Mouse (Mus musculus) forebrain, embryonic 11.5 days (tissue): ENCODE data around the gene Myog. TPM values are rescaled to one million over a fixed set of nuclear protein-coding genes. Genes with fewer than 3 reads are reported as not detected.

Experiments used
- ATAC-seq: fragments of 200-750 bp; cut with Nextera tagmentation; replicated peaks from 2 replicates; pipeline ENCODE4 v1.8.0; 2017; ENCODE audit warnings: moderate TSS enrichment; ENCODE audit not compliant: low FRiP score
- DNase-seq: peaks from one replicate; pipeline ENCODE4 v3.0.0-alpha.2; 2017; ENCODE audit warnings: low spot score
- H3K27ac ChIP-seq: fragments of 300-500 bp; sonication (generic); 2 replicates; pipeline ENCODE4 v1.5.1; 2014; ENCODE audit warnings: low read depth, low read length
- H3K27me3 ChIP-seq: fragments of 300-500 bp; sonication (generic); 2 replicates; pipeline ENCODE4 v1.6.1; 2014; ENCODE audit warnings: mild to moderate bottlenecking, low read length, mixed read lengths; ENCODE audit not compliant: control insufficient read depth, insufficient read depth
- H3K36me3 ChIP-seq: fragments of 300-500 bp; sonication (generic); 2 replicates; pipeline ENCODE4 v1.6.1; 2014; ENCODE audit warnings: mild to moderate bottlenecking, low read length, moderate library complexity, mixed read lengths; ENCODE audit not compliant: control insufficient read depth, insufficient read depth
- H3K4me1 ChIP-seq: fragments of 300-500 bp; sonication (generic); replicated peaks from 2 replicates; pipeline ENCODE4 v1.6.1; 2014; ENCODE audit warnings: low read length, mixed read lengths; ENCODE audit not compliant: control insufficient read depth, insufficient read depth
- H3K4me2 ChIP-seq: fragments of 300-500 bp; sonication (generic); 2 replicates; pipeline ENCODE4 v1.6.1; 2014; ENCODE audit warnings: low read depth, mild to moderate bottlenecking, low read length, moderate library complexity, mixed read lengths; ENCODE audit not compliant: severe bottlenecking
- H3K4me3 ChIP-seq: fragments of 300-500 bp; sonication (generic); 2 replicates; pipeline ENCODE4 v1.5.1; 2014; ENCODE audit warnings: low read depth, low read length
- H3K9ac ChIP-seq: fragments of 300-500 bp; sonication (generic); 2 replicates; pipeline ENCODE4 v1.6.1; 2014; ENCODE audit warnings: low read length
- H3K9me3 ChIP-seq: fragments of 300-500 bp; sonication (generic); 2 replicates; pipeline ENCODE4 v1.6.1; 2016; ENCODE audit warnings: low read length, mixed read lengths; ENCODE audit not compliant: control insufficient read depth
- WGBS: fragments of 180-500 bp; shearing (Covaris S2); extraction: QIAGEN DNeasy Blood & Tissue Kit; methylation state at CpG from one replicate; pipeline ENCODE4 v1.1.7; 2014; 5-methylcytosine and 5-hydroxymethylcytosine counted together
- polyA plus RNA-seq: library from polyadenylated mRNA; unstranded; fragments of >200 nt; fragmentation: Nextera tagmentation; extraction: Ambion mirVana; gene quantifications from 2 replicates; pipeline ENCODE4 v1.2.1, GENCODE M21; 2014

Myog gene
- polyA plus RNA-seq, 1 experiment from 2014 or later = not detected

- Histone ChIP-seq H3K27ac (no peak overlapping the region), H3K9ac (no peak overlapping the region), H3K9me3 (no peaks in the 10 kb centered on the region), H3K4me3 (no peak overlapping the region), H3K36me3 (no peaks in the 10 kb centered on the region), H3K27me3 (peaks cover 2% of the 10 kb centered on the region; the same call in 1 of the 2 replicates), H3K4me2 (no peak overlapping the region), H3K4me1 (peaks cover 4% of the 10 kb centered on the region)
- ATAC-seq (no peak), DNase-seq (no peak)
- WGBS = 96% methylated on average over 9 of the region's 9 CpGs
Measured at GRCm38 (mm10) chr1:134304940-134305339, 15.2 kb downstream of the Myog start.

DNA sequence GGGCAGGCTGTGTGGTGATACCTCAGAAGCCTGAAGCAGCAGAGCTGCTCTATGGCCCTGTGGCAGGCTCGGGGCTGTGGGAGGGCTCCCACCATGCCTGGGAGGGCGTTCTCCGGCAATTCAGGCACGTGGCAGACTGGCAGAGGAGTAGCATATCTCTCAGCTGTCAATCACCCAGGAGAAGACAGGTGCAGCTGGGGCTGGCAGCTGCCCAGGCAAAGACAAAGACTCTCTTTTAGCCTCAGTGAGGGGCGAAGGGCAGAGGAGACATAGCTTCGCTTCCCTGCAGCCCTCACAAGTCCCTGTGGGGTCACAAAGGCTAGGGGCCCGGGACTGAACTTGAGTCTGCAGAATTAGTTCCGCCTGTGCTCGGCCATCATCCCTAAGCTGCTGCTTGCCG is 17.6 kb downstream of the Myog start:
- Histone ChIP-seq H3K9ac (no peak overlapping the region), H3K4me3 (no peak overlapping the region), H3K9me3 (no peaks in the 10 kb centered on the region), H3K36me3 (no peaks in the 10 kb centered on the region), H3K27ac (no peak overlapping the region), H3K4me2 (no peak overlapping the region), H3K4me1 (peaks cover 4% of the 10 kb centered on the region), H3K27me3 (no peaks in the 10 kb centered on the region)
- WGBS = 66% methylated on average over 10 of the region's 10 CpGs
- DNase-seq = no peak
- no peak for ATAC-seq

DNA sequence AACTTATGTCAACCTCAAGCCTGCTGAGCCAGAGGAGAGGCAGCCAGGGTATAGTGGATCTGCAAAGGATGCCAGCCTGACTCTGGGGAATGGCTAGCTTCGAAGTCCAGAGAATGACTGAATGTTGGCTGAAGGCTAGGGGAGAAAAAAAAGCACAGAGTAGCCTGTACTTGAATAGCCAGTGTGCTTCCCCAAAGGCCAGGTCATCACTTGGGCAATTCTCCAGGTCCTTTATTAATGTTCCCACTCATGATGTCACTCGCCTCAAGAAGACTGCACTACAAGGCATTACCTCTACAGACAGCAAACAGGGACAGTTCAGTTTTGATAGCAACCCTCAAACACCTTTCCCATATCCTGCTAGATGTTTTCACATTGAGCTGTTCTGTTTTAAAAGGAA is 20.5 kb downstream of the Myog start:
- Histone ChIP-seq H3K27me3 (no peaks in the 10 kb centered on the region), H3K27ac (no peak overlapping the region), H3K9ac (no peak overlapping the region), H3K9me3 (no peaks in the 10 kb centered on the region), H3K4me1 (no peaks in the 10 kb centered on the region), H3K4me3 (no peak overlapping the region), H3K36me3 (no peaks in the 10 kb centered on the region), H3K4me2 (no peak overlapping the region)
- 85% methylated on average over 2 of the region's 2 CpGs for WGBS
- DNase-seq (no peak), ATAC-seq (no peak)

GRCm38 (mm10) chr1:134310729-134311128 is 20.9 kb downstream of the Myog start:
- Histone ChIP-seq H3K9ac (no peak overlapping the region), H3K9me3 (no peaks in the 10 kb centered on the region), H3K4me3 (no peak overlapping the region), H3K27me3 (no peaks in the 10 kb centered on the region), H3K4me2 (no peak overlapping the region), H3K27ac (no peak overlapping the region), H3K4me1 (no peaks in the 10 kb centered on the region), H3K36me3 (no peaks in the 10 kb centered on the region)
- 95% methylated on average over 3 of the region's 3 CpGs for WGBS
- DNase-seq (no peak), ATAC-seq (no peak)

DNA sequence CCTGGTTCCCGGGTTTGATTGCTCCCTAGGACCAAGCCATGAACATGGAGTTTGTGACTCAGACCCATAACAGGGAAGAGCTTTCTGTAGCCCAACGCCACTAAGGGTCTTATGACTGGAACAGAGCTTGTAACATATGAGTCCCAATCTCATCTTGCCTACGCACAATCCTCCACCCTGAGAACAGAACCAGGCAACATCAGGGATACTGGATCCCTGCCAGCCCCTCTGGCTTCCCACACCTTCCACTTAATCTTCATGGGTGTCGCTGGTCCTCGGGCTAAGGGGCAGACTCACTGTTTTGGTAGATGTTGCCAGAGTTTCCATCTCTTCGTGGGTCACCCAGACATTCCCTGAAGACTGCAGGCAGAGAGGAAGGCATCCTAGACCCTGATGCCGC is 22.0 kb downstream of the Myog start:
- H3K9ac ChIP-seq = no peak overlapping the region
- no peaks in the 10 kb centered on the region for H3K4me1 ChIP-seq
- no peak overlapping the region for H3K4me3 ChIP-seq
- ATAC-seq (no peak), DNase-seq (no peak)
- no peak overlapping the region for H3K27ac ChIP-seq
- no peak overlapping the region for H3K4me2 ChIP-seq
- no peaks in the 10 kb centered on the region for H3K36me3 ChIP-seq
- H3K27me3 ChIP-seq = no peaks in the 10 kb centered on the region
- H3K9me3 ChIP-seq = no peaks in the 10 kb centered on the region
- WGBS = 91% methylated on average over 7 of the region's 7 CpGs

- Histone ChIP-seq H3K4me2 (no peak overlapping the region), H3K4me1 (no peaks in the 10 kb centered on the region), H3K36me3 (no peaks in the 10 kb centered on the region), H3K4me3 (no peak overlapping the region), H3K9ac (no peak overlapping the region), H3K27ac (no peak overlapping the region), H3K9me3 (no peaks in the 10 kb centered on the region), H3K27me3 (no peaks in the 10 kb centered on the region)
- DNase-seq = no peak
- ATAC-seq = no peak
- WGBS = 84% methylated on average over 5 of the region's 5 CpGs
Measured at GRCm38 (mm10) chr1:134315181-134315580, 25.4 kb downstream of the Myog start.

DNA sequence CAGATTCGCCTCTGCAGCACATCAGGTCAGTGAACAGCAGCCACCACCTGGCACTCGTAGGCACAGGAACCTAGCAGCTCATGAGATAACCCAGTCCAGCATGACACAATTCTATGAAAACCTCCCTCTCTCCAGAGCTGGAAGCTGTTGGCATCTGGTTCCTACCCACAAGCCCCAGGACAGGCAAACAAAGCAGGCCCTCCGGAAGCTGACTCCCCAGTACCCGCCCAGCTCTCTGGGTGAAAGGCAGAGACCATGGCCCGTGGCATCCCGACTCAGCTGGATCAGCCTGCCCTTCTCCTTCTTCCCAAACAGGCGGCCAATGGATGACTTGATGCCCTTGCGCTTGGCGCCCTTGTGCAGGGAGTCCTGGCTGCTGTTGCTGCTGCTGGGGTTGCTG is 26.6 kb downstream of the Myog start:
- H3K4me1 ChIP-seq = peaks cover 5% of the 10 kb centered on the region
- H3K4me2 ChIP-seq = no peak overlapping the region
- no peaks in the 10 kb centered on the region for H3K36me3 ChIP-seq
- no peak for DNase-seq
- ATAC-seq = no peak
- no peaks in the 10 kb centered on the region for H3K9me3 ChIP-seq
- no peak overlapping the region for H3K4me3 ChIP-seq
- no peaks in the 10 kb centered on the region for H3K27me3 ChIP-seq
- no peak overlapping the region for H3K9ac ChIP-seq
- 86% methylated on average over 9 of the region's 9 CpGs for WGBS
- no peak overlapping the region for H3K27ac ChIP-seq

- Histone ChIP-seq H3K27ac (no peak overlapping the region), H3K36me3 (no peaks in the 10 kb centered on the region), H3K9ac (no peak overlapping the region), H3K4me2 (no peak overlapping the region), H3K27me3 (no peaks in the 10 kb centered on the region), H3K4me3 (no peak overlapping the region), H3K4me1 (peaks cover 5% of the 10 kb centered on the region), H3K9me3 (no peaks in the 10 kb centered on the region)
- DNase-seq = no peak
- ATAC-seq = no peak
- 88% methylated on average over 5 of the region's 5 CpGs for WGBS
Measured at GRCm38 (mm10) chr1:134318261-134318660, 28.5 kb downstream of the Myog start.

GRCm38 (mm10) chr1:134320691-134321301 is 31.0 kb downstream of the Myog start:
- no peak overlapping the region for H3K9ac ChIP-seq
- peaks cover 5% of the 10 kb centered on the region for H3K4me1 ChIP-seq
- H3K9me3 ChIP-seq = no peaks in the 10 kb centered on the region
- H3K4me3 ChIP-seq = no peak overlapping the region
- H3K27me3 ChIP-seq = no peaks in the 10 kb centered on the region
- DNase-seq (no peak), ATAC-seq (no peak; the same call in 1 of the 2 replicates)
- H3K27ac ChIP-seq = no peak overlapping the region
- 65% methylated on average over 14 of the region's 14 CpGs for WGBS
- no peak overlapping the region for H3K4me2 ChIP-seq
- no peaks in the 10 kb centered on the region for H3K36me3 ChIP-seq
